Mouse (Mus musculus): ENCODE measurements around the gene Dip2b.
"Not testable (repeated sequence)": the region's sequence is repeated elsewhere in the genome, so short reads cannot be mapped to it uniquely, and the experiment has no call there.

Dip2b gene

GRCm38 (mm10) chr15:100227031-100227662, 188.7 kb downstream of the Dip2b start:
- peak; percentile 21 for DNase-seq

GRCm38 (mm10) chr15:100227663-100228534, 189.4 kb downstream of the Dip2b start, which contains the start of gene Atf1:
Gene Atf1 (plus strand): TSS chr15:100227819.
- DNase-seq: peak; percentile 92

- DNase-seq: no peak
Measured at GRCm38 (mm10) chr15:100228535-100229336, 190.3 kb downstream of the Dip2b start.

GRCm38 (mm10) chr15:100230655-100231054, 192.2 kb downstream of the Dip2b start:
- DNase-seq: no peak

GRCm38 (mm10) chr15:100231616-100232525, 193.4 kb downstream of the Dip2b start:
- no peak for DNase-seq

- no peak for DNase-seq
Measured at GRCm38 (mm10) chr15:100235208-100235965, 196.9 kb downstream of the Dip2b start.

- no peak for DNase-seq
Measured at GRCm38 (mm10) chr15:100236952-100237351, 198.5 kb downstream of the Dip2b start.

- DNase-seq: no peak
Measured at GRCm38 (mm10) chr15:100241780-100242179, 203.3 kb downstream of the Dip2b start.

GRCm38 (mm10) chr15:100245951-100246350, 207.5 kb downstream of the Dip2b start:
- DNase-seq: no peak

GRCm38 (mm10) chr15:100247296-100247695, 208.8 kb downstream of the Dip2b start:
- no peak for DNase-seq

GRCm38 (mm10) chr15:100248665-100249433, 210.4 kb downstream of the Dip2b start:
- no peak for DNase-seq

GRCm38 (mm10) chr15:100251153-100251780, 212.8 kb downstream of the Dip2b start:
- DNase-seq: no peak

- no peak for DNase-seq
Measured at GRCm38 (mm10) chr15:100256386-100256785, 217.9 kb downstream of the Dip2b start.

GRCm38 (mm10) chr15:100257305-100257704, 218.8 kb downstream of the Dip2b start:
- no peak for DNase-seq

GRCm38 (mm10) chr15:100258646-100259425, 220.4 kb downstream of the Dip2b start:
- DNase-seq: peak; percentile 8

- not testable (repeated sequence) for DNase-seq
Measured at GRCm38 (mm10) chr15:100260351-100260750, 221.9 kb downstream of the Dip2b start.

- peak; percentile 5 for DNase-seq
Measured at GRCm38 (mm10) chr15:100263246-100263905, 224.9 kb downstream of the Dip2b start.

GRCm38 (mm10) chr15:100265586-100266325, 227.3 kb downstream of the Dip2b start:
- no peak for DNase-seq

Data from lung, postnatal 14 days (tissue).